Mouse (Mus musculus): ENCODE data around the gene Vps50.

Vps50 gene

DNA sequence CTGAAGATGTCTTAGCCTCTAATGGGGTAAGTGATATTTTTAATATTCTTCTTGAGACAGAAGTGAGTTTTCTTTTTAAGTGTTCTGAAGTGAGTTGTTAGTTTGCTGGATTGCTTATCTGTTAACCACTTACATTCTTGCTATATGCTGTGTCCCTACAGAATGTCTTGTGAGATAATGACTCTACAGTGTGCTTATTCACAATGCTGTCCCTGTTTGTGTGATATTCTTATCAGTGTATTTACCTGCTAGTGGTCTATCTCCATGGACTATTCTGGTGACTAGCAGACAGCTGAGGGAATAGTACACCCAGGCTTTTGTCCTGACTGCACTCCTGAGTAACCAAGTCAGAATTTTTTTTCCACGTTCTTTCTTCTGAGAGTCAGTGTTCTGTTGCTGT, 67.5 kb downstream of the Vps50 start:
- Histone ChIP-seq H3K4me1 (replicated peaks; ENCODE audit: low read depth, low read length) (peaks cover 24% of the 10 kb centered on the region), H3K4me3 (replicated peaks; ENCODE audit: low read length) (no peak overlapping the region), H3K36me3 (ENCODE audit: insufficient read depth, low read length) (peaks cover 42% of the 10 kb centered on the region), H3K9me3 (ENCODE audit: low read length) (no peaks in the 10 kb centered on the region), H3K27me3 (ENCODE audit: insufficient read depth, low read length) (no peaks in the 10 kb centered on the region)
- TF ChIP-seq NANOG (IDR thresholded peaks at IDR 0.05; ENCODE audit: borderline replicate concordance, low read length) (no peak), POU5F1 (IDR thresholded peaks at IDR 0.05; ENCODE audit: borderline replicate concordance, low read length) (no peak), CTCF (conservative IDR thresholded peaks at IDR 0.05; ENCODE audit: low read length) (no peak)

DNA sequence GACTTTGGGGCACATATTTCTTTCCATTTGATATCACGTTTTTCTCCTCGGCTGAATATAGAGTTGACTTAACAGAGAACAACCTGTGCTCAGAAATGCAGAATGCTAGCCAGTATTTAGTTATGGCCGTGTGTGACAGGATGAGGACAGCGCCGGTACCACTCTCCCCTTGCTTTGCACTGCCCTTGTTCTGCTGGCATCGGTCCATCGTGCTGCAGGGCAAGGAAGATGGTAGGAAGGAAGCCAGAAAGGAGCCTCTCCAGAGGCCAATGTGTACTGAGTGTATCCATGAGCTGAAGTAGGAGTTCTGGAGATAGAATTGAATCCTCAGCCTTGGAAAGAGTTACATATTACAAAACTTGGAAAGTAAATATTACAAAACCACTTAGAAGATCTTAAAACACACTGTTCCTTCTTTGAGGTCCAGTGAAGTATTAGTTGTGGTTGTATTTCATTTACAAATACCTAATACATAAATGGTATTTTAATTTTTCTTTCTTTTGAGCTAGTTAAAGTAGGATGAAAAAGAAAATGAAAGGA, 69.0 kb downstream of the Vps50 start:
- no peaks in the 10 kb centered on the region for H3K27me3 ChIP-seq (ENCODE audit: insufficient read depth, low read length)
- peaks cover 57% of the 10 kb centered on the region for H3K36me3 ChIP-seq (ENCODE audit: insufficient read depth, low read length)
- H3K9me3 ChIP-seq (ENCODE audit: low read length) = no peaks in the 10 kb centered on the region
- peaks cover 11% of the 10 kb centered on the region for H3K4me1 ChIP-seq (replicated peaks; ENCODE audit: low read depth, low read length)
- no peak overlapping the region for H3K4me3 ChIP-seq (replicated peaks; ENCODE audit: low read length)
- TF ChIP-seq CTCF (conservative IDR thresholded peaks at IDR 0.05; ENCODE audit: low read length) = no peak
- TF ChIP-seq POU5F1 (IDR thresholded peaks at IDR 0.05; ENCODE audit: borderline replicate concordance, low read length) = no peak
- TF ChIP-seq NANOG (IDR thresholded peaks at IDR 0.05; ENCODE audit: borderline replicate concordance, low read length) = no peak

DNA sequence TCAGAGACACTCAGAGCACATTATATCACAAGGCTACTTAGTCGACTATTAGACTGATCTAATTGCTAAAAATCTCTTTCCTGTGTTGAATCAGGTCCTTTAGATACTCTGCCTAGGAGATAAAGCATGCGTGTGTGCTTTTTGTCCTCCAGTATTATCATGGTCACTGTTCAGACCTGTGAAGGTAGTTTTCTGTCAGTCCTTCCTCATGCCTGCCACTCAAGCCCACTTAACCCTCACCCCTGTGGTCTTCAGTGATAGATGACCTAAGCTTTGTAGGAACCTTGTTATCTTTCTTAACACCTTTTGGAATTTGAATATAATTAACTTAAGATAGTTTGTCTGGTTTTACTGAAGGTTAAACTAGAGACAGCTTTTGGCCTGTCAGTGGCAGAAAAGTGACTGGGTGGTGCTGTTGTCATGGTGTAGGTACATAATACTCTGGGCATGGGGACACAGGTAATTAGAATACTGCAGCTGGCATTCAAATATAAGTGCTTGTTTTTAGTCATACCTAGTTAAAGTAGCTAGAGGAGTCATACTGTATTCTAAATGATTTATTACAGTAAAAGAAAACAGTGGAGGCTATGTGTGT, 74.1 kb downstream of the Vps50 start:
- Histone ChIP-seq H3K9me3 (ENCODE audit: low read length) (no peaks in the 10 kb centered on the region), H3K4me3 (replicated peaks; ENCODE audit: low read length) (no peak overlapping the region), H3K27me3 (ENCODE audit: insufficient read depth, low read length) (no peaks in the 10 kb centered on the region), H3K36me3 (ENCODE audit: insufficient read depth, low read length) (peaks cover 48% of the 10 kb centered on the region), H3K4me1 (replicated peaks; ENCODE audit: low read depth, low read length) (peaks cover 41% of the 10 kb centered on the region)
- no peak for TF ChIP-seq POU5F1 (IDR thresholded peaks at IDR 0.05; ENCODE audit: borderline replicate concordance, low read length)
- TF ChIP-seq NANOG (IDR thresholded peaks at IDR 0.05; ENCODE audit: borderline replicate concordance, low read length) = no peak
- TF ChIP-seq CTCF (conservative IDR thresholded peaks at IDR 0.05; ENCODE audit: low read length) = no peak

DNA sequence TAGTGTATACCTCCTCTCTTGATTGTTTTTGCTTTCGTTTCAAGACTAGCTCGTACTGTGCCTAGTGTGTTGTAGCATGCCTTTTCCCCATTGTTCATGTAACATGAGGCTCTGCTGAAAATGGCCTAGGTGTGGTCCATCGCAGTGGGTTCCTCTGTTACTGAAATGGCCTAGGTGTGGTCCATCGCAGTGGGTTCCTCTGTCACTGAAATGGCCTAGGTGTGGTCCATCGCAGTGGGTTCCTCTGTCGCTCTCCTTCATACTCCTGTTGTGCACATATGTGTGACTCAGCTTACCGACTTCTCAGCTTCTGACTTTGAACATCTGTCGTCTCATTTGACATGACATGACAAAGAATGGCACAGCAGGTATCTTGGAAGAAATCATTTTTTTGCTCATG, 75.6 kb downstream of the Vps50 start:
- no peaks in the 10 kb centered on the region for H3K27me3 ChIP-seq (ENCODE audit: insufficient read depth, low read length)
- TF ChIP-seq NANOG (IDR thresholded peaks at IDR 0.05; ENCODE audit: borderline replicate concordance, low read length) = no peak
- no peak for TF ChIP-seq CTCF (conservative IDR thresholded peaks at IDR 0.05; ENCODE audit: low read length)
- no peak for TF ChIP-seq POU5F1 (IDR thresholded peaks at IDR 0.05; ENCODE audit: borderline replicate concordance, low read length)
- peaks cover 41% of the 10 kb centered on the region for H3K4me1 ChIP-seq (replicated peaks; ENCODE audit: low read depth, low read length)
- peaks cover 44% of the 10 kb centered on the region for H3K36me3 ChIP-seq (ENCODE audit: insufficient read depth, low read length)
- no peaks in the 10 kb centered on the region for H3K9me3 ChIP-seq (ENCODE audit: low read length)
- H3K4me3 ChIP-seq (replicated peaks; ENCODE audit: low read length) = no peak overlapping the region

DNA sequence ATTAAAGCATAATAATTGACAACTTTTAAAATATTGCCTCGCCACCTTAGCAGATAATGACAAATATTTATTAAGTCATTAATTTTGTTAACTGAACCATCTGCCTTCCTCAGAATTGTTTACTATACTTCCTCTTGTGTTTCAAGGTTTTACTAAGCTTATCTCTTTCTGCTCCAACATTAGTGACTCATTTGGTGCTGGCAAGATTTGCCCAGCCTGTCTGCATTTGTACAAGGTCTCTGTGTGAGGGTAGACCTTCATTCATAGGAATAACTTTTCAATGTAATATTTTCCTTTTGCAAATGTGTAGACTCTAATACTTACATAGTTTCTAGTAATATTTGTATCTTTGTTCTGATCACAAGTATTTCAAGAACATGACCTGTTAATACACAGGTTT, 87.2 kb downstream of the Vps50 start:
- H3K36me3 ChIP-seq (ENCODE audit: insufficient read depth, low read length) = peaks cover 23% of the 10 kb centered on the region
- H3K27me3 ChIP-seq (ENCODE audit: insufficient read depth, low read length) = no peaks in the 10 kb centered on the region
- no peak for TF ChIP-seq NANOG (IDR thresholded peaks at IDR 0.05; ENCODE audit: borderline replicate concordance, low read length)
- no peaks in the 10 kb centered on the region for H3K4me1 ChIP-seq (replicated peaks; ENCODE audit: low read depth, low read length)
- H3K9me3 ChIP-seq (ENCODE audit: low read length) = no peaks in the 10 kb centered on the region
- H3K4me3 ChIP-seq (replicated peaks; ENCODE audit: low read length) = no peak overlapping the region

DNA sequence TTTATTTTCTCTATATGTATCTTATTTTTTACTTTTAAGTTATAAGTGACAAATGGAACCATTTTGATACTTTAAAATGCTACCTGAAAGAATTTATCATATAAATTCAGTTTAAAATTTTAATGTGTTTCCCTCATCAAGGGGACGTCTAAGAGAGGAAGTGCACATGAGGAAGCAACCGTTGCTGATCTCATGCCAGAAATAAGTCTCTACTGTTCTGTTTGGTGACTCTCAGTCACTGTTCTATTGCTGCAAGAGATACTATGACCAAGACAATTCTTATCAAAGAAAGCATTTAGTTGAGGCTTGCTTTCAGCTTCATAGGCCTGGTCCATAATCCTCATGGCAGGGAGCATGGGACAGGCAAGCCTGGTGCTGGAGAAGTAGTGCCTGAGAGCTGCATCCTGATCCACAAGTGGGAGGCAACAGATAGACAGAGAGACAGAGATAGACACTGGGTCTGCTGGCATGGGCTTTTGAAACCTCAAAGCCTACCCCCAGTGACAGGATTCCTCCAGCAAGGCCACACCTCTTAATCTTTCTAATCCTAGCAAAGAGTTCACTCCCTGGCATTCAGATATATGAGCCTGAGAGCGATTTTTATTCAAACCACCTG, 92.2 kb downstream of the Vps50 start:
- Histone ChIP-seq H3K36me3 (ENCODE audit: insufficient read depth, low read length) (peaks cover 58% of the 10 kb centered on the region), H3K4me1 (replicated peaks; ENCODE audit: low read depth, low read length) (peaks cover 10% of the 10 kb centered on the region), H3K9me3 (ENCODE audit: low read length) (no peaks in the 10 kb centered on the region), H3K4me3 (replicated peaks; ENCODE audit: low read length) (no peak overlapping the region), H3K27me3 (ENCODE audit: insufficient read depth, low read length) (no peaks in the 10 kb centered on the region)
- TF ChIP-seq NANOG (IDR thresholded peaks at IDR 0.05; ENCODE audit: borderline replicate concordance, low read length) = no peak
- TF ChIP-seq CTCF (conservative IDR thresholded peaks at IDR 0.05; ENCODE audit: low read length) = no peak
- TF ChIP-seq POU5F1 (IDR thresholded peaks at IDR 0.05; ENCODE audit: borderline replicate concordance, low read length) = no peak

DNA sequence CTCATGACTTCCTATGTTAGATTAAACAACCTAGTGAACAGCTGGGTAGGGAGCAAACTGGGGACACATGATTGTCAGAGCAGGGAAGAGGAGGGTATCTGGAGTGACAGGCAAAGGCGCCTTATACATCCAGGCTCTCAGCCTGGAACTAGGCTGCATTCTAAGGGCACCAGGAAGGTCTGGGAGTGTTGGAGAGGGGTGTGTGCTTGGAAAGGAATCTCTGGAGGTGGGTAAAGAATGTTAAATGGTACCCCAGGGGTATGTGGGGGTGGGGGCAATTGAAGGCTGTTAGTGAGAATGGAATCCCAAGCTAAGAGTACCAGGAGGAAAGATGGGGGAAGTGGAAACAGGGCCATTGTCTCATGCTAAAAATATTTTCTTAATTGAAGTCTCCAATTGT, 96.1 kb downstream of the Vps50 start:
- no peaks in the 10 kb centered on the region for H3K9me3 ChIP-seq (ENCODE audit: low read length)
- peaks cover 10% of the 10 kb centered on the region for H3K4me1 ChIP-seq (replicated peaks; ENCODE audit: low read depth, low read length)
- no peak overlapping the region for H3K4me3 ChIP-seq (replicated peaks; ENCODE audit: low read length)
- peaks cover 51% of the 10 kb centered on the region for H3K36me3 ChIP-seq (ENCODE audit: insufficient read depth, low read length)
- no peak for TF ChIP-seq POU5F1 (IDR thresholded peaks at IDR 0.05; ENCODE audit: borderline replicate concordance, low read length)
- TF ChIP-seq CTCF (conservative IDR thresholded peaks at IDR 0.05; ENCODE audit: low read length) = no peak
- TF ChIP-seq NANOG (IDR thresholded peaks at IDR 0.05; ENCODE audit: borderline replicate concordance, low read length) = no peak
- no peaks in the 10 kb centered on the region for H3K27me3 ChIP-seq (ENCODE audit: insufficient read depth, low read length)

DNA sequence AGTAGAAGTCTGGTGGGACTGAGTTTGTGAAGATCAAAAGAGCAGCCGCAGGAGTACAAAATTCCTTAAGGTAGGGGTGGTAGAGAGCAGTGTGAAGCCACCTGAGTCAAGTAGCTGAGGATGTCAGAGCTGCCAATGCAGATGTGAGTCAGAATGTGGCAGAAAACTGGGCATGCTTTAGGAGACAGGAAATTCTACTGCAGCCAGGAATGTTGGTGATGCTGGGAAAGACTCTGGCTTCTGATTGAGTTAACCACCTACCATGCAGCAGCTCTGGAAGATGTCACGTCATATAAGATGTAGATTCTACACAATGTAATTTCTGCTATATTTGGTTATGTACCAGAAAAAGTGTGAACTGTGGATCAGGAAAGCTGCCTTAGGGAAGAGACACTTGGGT, 114.6 kb downstream of the Vps50 start:
- TF ChIP-seq CTCF (conservative IDR thresholded peaks at IDR 0.05; ENCODE audit: low read length) (no peak), NANOG (IDR thresholded peaks at IDR 0.05; ENCODE audit: borderline replicate concordance, low read length) (no peak), POU5F1 (IDR thresholded peaks at IDR 0.05; ENCODE audit: borderline replicate concordance, low read length) (no peak)
- no peaks in the 10 kb centered on the region for H3K36me3 ChIP-seq (ENCODE audit: insufficient read depth, low read length)
- H3K4me1 ChIP-seq (replicated peaks; ENCODE audit: low read depth, low read length) = no peaks in the 10 kb centered on the region
- H3K9me3 ChIP-seq (ENCODE audit: low read length) = peaks cover 32% of the 10 kb centered on the region
- H3K4me3 ChIP-seq (replicated peaks; ENCODE audit: low read length) = no peak overlapping the region
- no peaks in the 10 kb centered on the region for H3K27me3 ChIP-seq (ENCODE audit: insufficient read depth, low read length)
